Mouse (Mus musculus): ENCODE measurements around the gene Usp34. TPM values are rescaled to one million over a fixed set of nuclear protein-coding genes. Genes with fewer than 3 reads are reported as not detected.

Usp34 gene
- polyA plus RNA-seq, 1 experiment from 2014 or later, result 27.5 TPM

DNA sequence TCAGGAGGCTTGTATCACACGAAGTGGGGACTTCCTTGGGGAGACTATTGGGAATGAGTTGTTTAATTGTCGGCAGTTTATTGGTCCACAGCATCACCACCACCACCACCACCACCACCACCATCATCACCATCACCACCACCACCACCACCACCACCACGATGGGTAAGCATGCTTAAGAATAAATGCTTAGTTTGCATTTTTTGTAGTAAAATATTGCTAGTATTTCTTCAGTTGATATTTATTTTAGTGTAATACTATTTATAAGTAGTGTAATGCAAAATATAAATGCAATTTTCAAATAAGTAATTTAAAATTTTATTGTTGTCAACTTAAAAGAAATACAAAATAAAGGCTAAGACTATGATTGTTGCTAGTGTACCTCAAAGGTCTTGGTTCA is 57.7 kb downstream of the Usp34 start:
- no peaks in the 10 kb centered on the region for H3K9me3 ChIP-seq (replicated peaks)
- WGBS, result 87% methylated on average over 3 of the region's 3 CpGs
- no peaks in the 10 kb centered on the region for H3K27me3 ChIP-seq
- H3K27ac ChIP-seq, result no peak overlapping the region
- no peaks in the 10 kb centered on the region for H3K4me1 ChIP-seq
- no peak overlapping the region for H3K4me3 ChIP-seq (replicated peaks)
- no peak overlapping the region for H3K9ac ChIP-seq
- no peak overlapping the region for H3K4me2 ChIP-seq
- peaks cover 55% of the 10 kb centered on the region for H3K36me3 ChIP-seq
- ATAC-seq (replicated peaks; ENCODE audit: low FRiP score), result no peak

DNA sequence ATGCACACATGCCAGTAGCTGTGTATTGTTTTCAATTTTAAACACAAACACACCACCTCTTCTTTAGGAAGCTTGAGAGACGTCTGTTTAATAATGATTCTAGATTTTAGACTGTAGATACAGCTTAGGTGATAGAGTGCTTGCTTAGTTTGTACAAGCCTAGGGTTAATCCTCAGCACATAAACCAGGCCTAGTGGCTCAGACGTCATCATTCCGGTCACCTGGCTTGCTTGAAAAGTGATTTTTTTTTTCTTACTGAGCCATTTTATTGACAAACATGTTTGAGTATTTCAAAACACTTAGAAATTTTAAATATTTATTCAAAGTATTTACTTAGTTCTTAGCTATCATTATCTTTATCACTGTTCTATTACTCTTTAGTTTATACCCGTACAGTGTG is 65.3 kb downstream of the Usp34 start:
- Histone ChIP-seq H3K27me3 (no peaks in the 10 kb centered on the region), H3K27ac (no peak overlapping the region), H3K36me3 (peaks cover 57% of the 10 kb centered on the region), H3K9ac (no peak overlapping the region), H3K4me1 (no peaks in the 10 kb centered on the region), H3K4me3 (replicated peaks) (no peak overlapping the region), H3K4me2 (no peak overlapping the region), H3K9me3 (replicated peaks) (no peaks in the 10 kb centered on the region)
- WGBS, result 92% methylated on average over 4 of the region's 4 CpGs
- ATAC-seq (replicated peaks; ENCODE audit: low FRiP score), result no peak

DNA sequence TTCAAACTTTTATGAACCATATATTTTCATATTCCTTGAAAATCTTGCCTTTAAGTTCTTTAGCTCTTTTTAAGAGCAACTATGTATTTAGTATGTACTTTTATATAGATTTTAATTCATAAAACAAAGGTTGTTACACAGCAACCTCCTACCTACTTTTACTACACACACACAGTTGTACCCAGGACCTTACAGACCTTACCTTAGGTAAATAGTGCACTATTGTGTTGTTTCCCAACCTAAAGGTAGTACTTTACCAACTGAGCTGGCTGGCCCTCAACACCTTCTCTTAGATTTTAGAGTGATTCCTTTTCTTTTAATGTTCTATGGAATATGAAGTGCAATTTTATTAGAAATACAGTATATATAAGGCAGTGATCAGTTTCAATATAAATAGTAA is 65.8 kb downstream of the Usp34 start:
- ATAC-seq (replicated peaks; ENCODE audit: low FRiP score), result no peak
- Histone ChIP-seq H3K9ac (no peak overlapping the region), H3K36me3 (peaks cover 58% of the 10 kb centered on the region)

GRCm38 (mm10) chr11:23380055-23380454 is 73.4 kb downstream of the Usp34 start:
- no peak overlapping the region for H3K4me3 ChIP-seq (replicated peaks)
- H3K27me3 ChIP-seq, result no peaks in the 10 kb centered on the region
- WGBS, result 91% methylated on average over 2 of the region's 2 CpGs
- no peaks in the 10 kb centered on the region for H3K4me1 ChIP-seq
- H3K27ac ChIP-seq, result no peak overlapping the region
- ATAC-seq (replicated peaks; ENCODE audit: low FRiP score), result no peak
- peaks cover 60% of the 10 kb centered on the region for H3K36me3 ChIP-seq
- H3K4me2 ChIP-seq, result no peak overlapping the region
- H3K9me3 ChIP-seq (replicated peaks), result no peaks in the 10 kb centered on the region
- H3K9ac ChIP-seq, result no peak overlapping the region

More for the DNA sequence above, 65.8 kb downstream of the Usp34 start:
- Histone ChIP-seq H3K27ac (no peak overlapping the region), H3K4me1 (no peaks in the 10 kb centered on the region), H3K9me3 (replicated peaks) (no peaks in the 10 kb centered on the region), H3K4me2 (no peak overlapping the region), H3K4me3 (replicated peaks) (no peak overlapping the region), H3K27me3 (no peaks in the 10 kb centered on the region)

GRCm38 (mm10) chr11:23380595-23380994 is 73.9 kb downstream of the Usp34 start:
- Histone ChIP-seq H3K27me3 (no peaks in the 10 kb centered on the region), H3K4me1 (no peaks in the 10 kb centered on the region), H3K36me3 (peaks cover 55% of the 10 kb centered on the region), H3K4me2 (no peak overlapping the region), H3K9ac (no peak overlapping the region), H3K27ac (no peak overlapping the region), H3K9me3 (replicated peaks) (no peaks in the 10 kb centered on the region), H3K4me3 (replicated peaks) (no peak overlapping the region)
- WGBS, result 93% methylated on average over 3 of the region's 3 CpGs
- ATAC-seq (replicated peaks; ENCODE audit: low FRiP score), result no peak

GRCm38 (mm10) chr11:23382787-23383186 is 76.1 kb downstream of the Usp34 start:
- H3K9me3 ChIP-seq (replicated peaks), result no peaks in the 10 kb centered on the region
- no peak overlapping the region for H3K27ac ChIP-seq
- H3K4me3 ChIP-seq (replicated peaks), result no peak overlapping the region
- 83% methylated on average over 1 of the region's 1 CpGs for WGBS
- no peak overlapping the region for H3K4me2 ChIP-seq
- ATAC-seq (replicated peaks; ENCODE audit: low FRiP score), result no peak
- no peaks in the 10 kb centered on the region for H3K4me1 ChIP-seq
- H3K27me3 ChIP-seq, result no peaks in the 10 kb centered on the region
- H3K36me3 ChIP-seq, result peaks cover 44% of the 10 kb centered on the region
- no peak overlapping the region for H3K9ac ChIP-seq

GRCm38 (mm10) chr11:23389649-23390048 is 83.0 kb downstream of the Usp34 start:
- Histone ChIP-seq H3K27ac (no peak overlapping the region), H3K36me3 (peaks cover 60% of the 10 kb centered on the region), H3K27me3 (no peaks in the 10 kb centered on the region), H3K4me3 (replicated peaks) (no peak overlapping the region), H3K9me3 (replicated peaks) (no peaks in the 10 kb centered on the region), H3K4me1 (no peaks in the 10 kb centered on the region), H3K4me2 (no peak overlapping the region), H3K9ac (no peak overlapping the region)
- WGBS, result 93% methylated on average over 1 of the region's 1 CpGs
- no peak for ATAC-seq (replicated peaks; ENCODE audit: low FRiP score)

DNA sequence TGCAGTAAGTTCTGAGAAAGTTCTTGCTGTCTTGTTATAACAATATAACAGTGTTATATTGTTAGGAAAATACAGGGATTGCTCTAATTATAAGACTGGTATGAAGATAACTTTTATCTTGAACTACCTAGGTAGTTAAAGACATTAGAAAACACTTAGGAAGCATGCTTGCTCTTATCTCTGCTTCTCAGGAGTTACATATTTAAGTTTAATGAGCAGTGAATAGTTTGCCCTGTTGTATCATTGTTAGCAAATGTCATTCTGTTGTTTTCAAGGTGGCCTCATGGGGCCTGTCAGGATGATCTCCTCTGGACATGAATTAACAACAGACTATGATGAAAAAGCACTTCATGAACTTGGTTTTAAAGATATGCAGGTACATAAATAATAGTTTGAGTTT is 85.9 kb downstream of the Usp34 start:
- H3K9ac ChIP-seq, result no peak overlapping the region
- H3K27ac ChIP-seq, result no peak overlapping the region
- ATAC-seq (replicated peaks; ENCODE audit: low FRiP score), result no peak
- H3K4me3 ChIP-seq (replicated peaks), result no peak overlapping the region
- H3K36me3 ChIP-seq, result peaks cover 82% of the 10 kb centered on the region
- no peaks in the 10 kb centered on the region for H3K27me3 ChIP-seq
- no peaks in the 10 kb centered on the region for H3K9me3 ChIP-seq (replicated peaks)
- H3K4me2 ChIP-seq, result no peak overlapping the region
- H3K4me1 ChIP-seq, result no peaks in the 10 kb centered on the region

DNA sequence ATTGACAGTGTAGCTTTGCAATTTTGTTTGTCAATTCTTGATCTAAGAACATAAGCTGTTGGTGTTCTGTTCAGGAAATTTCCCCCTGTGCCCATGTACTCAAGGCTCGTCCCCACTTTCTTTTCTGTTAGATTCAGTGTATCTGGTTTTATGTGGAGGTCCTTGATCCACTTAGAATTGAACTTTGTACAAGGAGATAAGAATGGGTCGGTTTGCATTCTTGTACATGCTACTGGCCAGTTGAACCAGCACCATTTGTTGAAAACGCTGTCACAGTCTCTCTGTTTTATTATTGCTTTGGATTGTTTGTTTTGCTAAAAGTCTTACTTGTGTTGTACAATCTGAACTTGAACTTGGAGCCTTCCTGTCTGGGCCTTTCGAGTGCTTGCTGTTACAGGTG is 89.9 kb downstream of the Usp34 start:
- 88% methylated on average over 4 of the region's 4 CpGs for WGBS
- Histone ChIP-seq H3K27ac (no peak overlapping the region), H3K9me3 (replicated peaks) (no peaks in the 10 kb centered on the region), H3K4me1 (no peaks in the 10 kb centered on the region), H3K9ac (no peak overlapping the region), H3K4me2 (no peak overlapping the region), H3K27me3 (no peaks in the 10 kb centered on the region), H3K36me3 (peaks cover 79% of the 10 kb centered on the region), H3K4me3 (replicated peaks) (no peak overlapping the region)
- no peak for ATAC-seq (replicated peaks; ENCODE audit: low FRiP score)

GRCm38 (mm10) chr11:23400978-23401776 is 94.5 kb downstream of the Usp34 start:
- peaks cover 75% of the 10 kb centered on the region for H3K36me3 ChIP-seq
- H3K4me1 ChIP-seq, result no peaks in the 10 kb centered on the region
- H3K9ac ChIP-seq, result no peak overlapping the region
- H3K9me3 ChIP-seq (replicated peaks), result no peaks in the 10 kb centered on the region
- H3K4me2 ChIP-seq, result no peak overlapping the region
- ATAC-seq (replicated peaks; ENCODE audit: low FRiP score), result no peak
- H3K27me3 ChIP-seq, result no peaks in the 10 kb centered on the region
- H3K27ac ChIP-seq, result no peak overlapping the region
- 93% methylated on average over 12 of the region's 12 CpGs for WGBS
- no peak overlapping the region for H3K4me3 ChIP-seq (replicated peaks)

GRCm38 (mm10) chr11:23428301-23428700 is 121.6 kb downstream of the Usp34 start:
- Histone ChIP-seq H3K27ac (no peak overlapping the region), H3K4me3 (replicated peaks) (no peak overlapping the region), H3K9me3 (replicated peaks) (no peaks in the 10 kb centered on the region), H3K36me3 (peaks cover 79% of the 10 kb centered on the region), H3K27me3 (no peaks in the 10 kb centered on the region), H3K4me1 (no peaks in the 10 kb centered on the region), H3K4me2 (no peak overlapping the region), H3K9ac (no peak overlapping the region)
- WGBS, result 95% methylated on average over 6 of the region's 6 CpGs
- no peak for ATAC-seq (replicated peaks; ENCODE audit: low FRiP score)

DNA sequence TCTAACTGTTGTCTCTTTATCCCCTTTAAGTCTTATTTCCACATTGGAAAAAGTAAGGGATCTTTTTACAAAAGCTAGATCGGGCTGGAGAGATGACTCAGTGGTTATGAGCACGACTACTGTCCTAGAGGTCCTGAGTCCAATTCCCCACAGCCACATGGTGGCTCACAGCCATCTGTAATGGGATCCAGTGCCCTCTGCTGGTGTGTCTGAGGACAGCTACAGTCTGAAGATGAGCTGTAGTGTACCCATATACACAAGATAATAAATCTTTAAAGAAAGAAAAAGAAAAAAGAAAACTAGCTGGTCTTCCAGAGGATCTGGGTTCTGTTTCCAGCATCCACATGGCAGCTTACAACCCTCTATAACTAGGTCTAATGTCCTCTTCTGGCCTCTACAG is 123.3 kb downstream of the Usp34 start:
- WGBS, result 96% methylated on average over 2 of the region's 2 CpGs
- Histone ChIP-seq H3K36me3 (peaks cover 80% of the 10 kb centered on the region), H3K4me2 (no peak overlapping the region)

DNA sequence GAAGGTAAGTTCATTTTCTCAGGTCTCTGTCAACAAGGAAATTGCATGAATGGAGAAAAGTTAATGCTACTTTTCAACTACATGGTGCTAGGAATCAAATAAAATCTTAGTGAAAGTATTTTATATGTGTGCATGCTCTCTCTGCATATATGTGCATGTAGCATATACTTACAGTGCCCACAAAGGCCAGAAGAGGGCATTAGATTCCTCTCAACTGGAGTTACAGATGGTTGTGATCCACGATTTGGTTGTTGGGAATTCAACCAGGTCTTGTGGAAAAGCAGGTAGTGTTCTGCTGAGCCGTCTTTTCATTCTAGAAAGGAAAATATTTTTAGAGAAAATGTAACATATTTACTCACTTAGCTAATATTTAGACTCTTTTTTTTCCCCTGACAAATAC is 129.4 kb downstream of the Usp34 start:
- no peak overlapping the region for H3K4me2 ChIP-seq
- H3K27ac ChIP-seq, result no peak overlapping the region
- H3K4me1 ChIP-seq, result no peaks in the 10 kb centered on the region
- H3K36me3 ChIP-seq, result peaks cover 88% of the 10 kb centered on the region
- no peak for ATAC-seq (replicated peaks; ENCODE audit: low FRiP score)
- H3K9me3 ChIP-seq (replicated peaks), result no peaks in the 10 kb centered on the region
- H3K9ac ChIP-seq, result no peak overlapping the region
- no peaks in the 10 kb centered on the region for H3K27me3 ChIP-seq
- 86% methylated on average over 2 of the region's 2 CpGs for WGBS
- no peak overlapping the region for H3K4me3 ChIP-seq (replicated peaks)

More for the DNA sequence above, 123.3 kb downstream of the Usp34 start:
- H3K4me1 ChIP-seq, result no peaks in the 10 kb centered on the region
- no peak for ATAC-seq (replicated peaks; ENCODE audit: low FRiP score)
- no peaks in the 10 kb centered on the region for H3K27me3 ChIP-seq
- no peak overlapping the region for H3K4me3 ChIP-seq (replicated peaks)
- H3K9me3 ChIP-seq (replicated peaks), result no peaks in the 10 kb centered on the region
- no peak overlapping the region for H3K27ac ChIP-seq
- H3K9ac ChIP-seq, result no peak overlapping the region
